In genomic region chr9:121277118-121278060, GRCm38 (mm10) we compare ENCODE assay signal across 7 mouse cellular contexts. TPM values are rescaled to one million over a fixed set of nuclear protein-coding genes. Genes with fewer than 3 reads are reported as not detected.
DNase-seq lines count a peak whose midpoint lies in the region; ATAC-seq and TF ChIP-seq lines count a peak whose summit lies in the region.

Ulk4 (minus strand) TSS chr9:121277197.

- no peaks in the 10 kb centered on the region for H3K27me3 ChIP-seq in embryonic facial prominence, embryonic 12.5 days
- no peaks in the 10 kb centered on the region for H3K27me3 ChIP-seq in kidney, adult 2 months (replicated peaks; ENCODE audit: control insufficient read depth, insufficient read depth, low read length)
- H3K27me3 ChIP-seq in limb, embryonic 12.5 days: no peaks in the 10 kb centered on the region
- no peaks in the 10 kb centered on the region for H3K27me3 ChIP-seq in midbrain, embryonic 15.5 days (replicated peaks)
- no peaks in the 10 kb centered on the region for H3K27me3 ChIP-seq in spleen, adult 2 months (ENCODE audit: control insufficient read depth, insufficient read depth, low read length)

- peak within 1 kb of the TSS; percentile 62 for H3K9ac ChIP-seq in embryonic facial prominence, embryonic 12.5 days
- peak within 1 kb of the TSS; percentile 66 for H3K9ac ChIP-seq in limb, embryonic 12.5 days (replicated peaks)
- peak within 1 kb of the TSS; percentile 64 for H3K9ac ChIP-seq in midbrain, embryonic 15.5 days

- peak within 1 kb of the TSS; percentile 77 for H3K4me2 ChIP-seq in embryonic facial prominence, embryonic 12.5 days (replicated peaks)
- H3K4me2 ChIP-seq in limb, embryonic 12.5 days: peak within 1 kb of the TSS; percentile 79
- peak within 1 kb of the TSS; percentile 70 for H3K4me2 ChIP-seq in midbrain, embryonic 15.5 days

- H3K4me1 ChIP-seq in embryonic facial prominence, embryonic 12.5 days: peaks cover 9% of the 10 kb centered on the region; the same call in 1 of the 2 replicates
- H3K4me1 ChIP-seq in kidney, adult 2 months (ENCODE audit: control insufficient read depth, insufficient read depth, low read length): no peaks in the 10 kb centered on the region
- peaks cover 12% of the 10 kb centered on the region; the same call in 1 of the 2 replicates for H3K4me1 ChIP-seq in limb, embryonic 12.5 days (replicated peaks)
- peaks cover 15% of the 10 kb centered on the region for H3K4me1 ChIP-seq in midbrain, embryonic 15.5 days
- H3K4me1 ChIP-seq in spleen, adult 2 months (ENCODE audit: control insufficient read depth, insufficient read depth, insufficient read length): no peaks in the 10 kb centered on the region

- TF ChIP-seq POLR2A in kidney, adult 2 months (IDR thresholded peaks at IDR 0.05; ENCODE audit: low read depth, low read length): no peak
- TF ChIP-seq POLR2A in spleen, adult 2 months (IDR thresholded peaks at IDR 0.05; ENCODE audit: low read depth, low read length): 0 out of 2 replicates have a peak, but pooled peaks have one; percentile 6

- DNase-seq in adrenal gland, postnatal 25 days: peak; percentile 88
- peak; percentile 95 to 96 for DNase-seq in heart, adult 18-20 months
- peak; percentile 97 for DNase-seq in kidney, adult 2 months
- peak; percentile 83 to 86 for DNase-seq in spleen, adult 2 months (ENCODE audit: low read depth in 1 of 2, low spot score in 2 of 2)

- H3K27ac ChIP-seq in embryonic facial prominence, embryonic 12.5 days: peak within 1 kb of the TSS; percentile 88
- peak within 1 kb of the TSS; percentile 47; the same call in 1 of the 2 replicates for H3K27ac ChIP-seq in kidney, adult 2 months (ENCODE audit: insufficient read depth, low read depth, low read length)
- peak within 1 kb of the TSS; percentile 81 for H3K27ac ChIP-seq in limb, embryonic 12.5 days
- H3K27ac ChIP-seq in midbrain, embryonic 15.5 days: peak within 1 kb of the TSS; percentile 89
- H3K27ac ChIP-seq in spleen, adult 2 months (ENCODE audit: insufficient read depth, low read length): peak within 1 kb of the TSS; percentile 65

- peak within 1 kb of the TSS; percentile 64 for H3K4me3 ChIP-seq in embryonic facial prominence, embryonic 12.5 days
- H3K4me3 ChIP-seq in kidney, adult 2 months (ENCODE audit: insufficient read depth, low read depth, low read length): peak within 1 kb of the TSS; percentile 64
- H3K4me3 ChIP-seq in limb, embryonic 12.5 days (replicated peaks): peak within 1 kb of the TSS; percentile 63
- peak within 1 kb of the TSS; percentile 62 for H3K4me3 ChIP-seq in midbrain, embryonic 15.5 days
- peak within 1 kb of the TSS; percentile 83 for H3K4me3 ChIP-seq in spleen, adult 2 months (ENCODE audit: extremely low read depth, insufficient read depth, insufficient read length)

- ATAC-seq in embryonic facial prominence, embryonic 12.5 days (ENCODE audit: insufficient number of reproducible peaks, insufficient read depth, low FRiP score, low TSS enrichment): peak; percentile 95
- peak; percentile 95 for ATAC-seq in limb, embryonic 12.5 days (ENCODE audit: insufficient number of reproducible peaks, insufficient read depth, low FRiP score, low TSS enrichment, low read depth)
- peak; percentile 97 for ATAC-seq in midbrain, embryonic 15.5 days (replicated peaks)

- peaks cover 3% of the 10 kb centered on the region; the same call in 1 of the 2 replicates for H3K36me3 ChIP-seq in embryonic facial prominence, embryonic 12.5 days
- H3K36me3 ChIP-seq in kidney, adult 2 months (ENCODE audit: control insufficient read depth, insufficient read depth, low read length): no peaks in the 10 kb centered on the region
- peaks cover 5% of the 10 kb centered on the region for H3K36me3 ChIP-seq in limb, embryonic 12.5 days
- no peaks in the 10 kb centered on the region for H3K36me3 ChIP-seq in midbrain, embryonic 15.5 days (replicated peaks)
- no peaks in the 10 kb centered on the region for H3K36me3 ChIP-seq in spleen, adult 2 months (ENCODE audit: control insufficient read depth, insufficient read depth, low read length)

- peaks cover 6% of the 10 kb centered on the region; the same call in 1 of the 2 replicates for H3K9me3 ChIP-seq in embryonic facial prominence, embryonic 12.5 days
- peaks cover 3% of the 10 kb centered on the region; the same call in 1 of the 2 replicates for H3K9me3 ChIP-seq in limb, embryonic 12.5 days
- H3K9me3 ChIP-seq in midbrain, embryonic 15.5 days: no peaks in the 10 kb centered on the region

- no peak for TF ChIP-seq CTCF in kidney, adult 2 months (conservative IDR thresholded peaks at IDR 0.05; ENCODE audit: insufficient read depth, insufficient read length, low read depth, low read length)
- TF ChIP-seq CTCF in spleen, adult 2 months (IDR thresholded peaks at IDR 0.05; ENCODE audit: extremely low read depth, insufficient read depth, insufficient read length, insufficient replicate concordance): no peak

- under 1% methylated on average over 59 of the region's 59 CpGs for WGBS in embryonic facial prominence, embryonic 12.5 days
- WGBS in kidney, adult 2 months: under 1% methylated on average over 59 of the region's 59 CpGs
- under 1% methylated on average over 59 of the region's 59 CpGs for WGBS in limb, embryonic 12.5 days
- under 1% methylated on average over 59 of the region's 59 CpGs for WGBS in midbrain, embryonic 15.5 days
- WGBS in spleen, adult 2 months: under 1% methylated on average over 59 of the region's 59 CpGs

RNA-seq across cellular contexts. Expression of gene Ulk4, which starts in this region (rescaled TPM):
- 1.9 and 3.2 TPM in 2 replicates for total RNA-seq in adrenal gland, postnatal 25 days (2021)
- 191 and 198 TPM in 2 replicates for polyA plus RNA-seq in embryonic facial prominence, embryonic 12.5 days (2016; fragmentation: Nextera tagmentation; extraction: Ambion mirVana)
- under 1 TPM; 0.22 to 0.46 TPM for total RNA-seq in heart, adult 18-20 months (2021)
- 1.9 and 4.8 TPM in 2 replicates for polyA plus RNA-seq in kidney, adult 2 months (2012; rRNA removed)
- polyA plus RNA-seq in limb, embryonic 12.5 days (2016; fragmentation: Nextera tagmentation; extraction: Ambion mirVana): 193 and 212 TPM in 2 replicates
- 84.7 and 92.9 TPM in 2 replicates for polyA plus RNA-seq in midbrain, embryonic 15.5 days (2015; fragmentation: Nextera tagmentation; extraction: Ambion mirVana)
- polyA plus RNA-seq in spleen, adult 2 months (2012; rRNA removed): 0.39 and 0.48 TPM in 2 replicates

Comparison
In these comparisons a context has a peak if more than half of its experiments do, and no peak if none do; other contexts are left out.
1. Peak in every context shown above with its lines: DNase-seq, ATAC-seq, H3K4me3 ChIP-seq and H3K27ac ChIP-seq.
2. RNA of gene Ulk4 (polyA plus RNA-seq): 191 to 198 TPM in embryonic facial prominence, embryonic 12.5 days, 193 to 212 TPM in limb, embryonic 12.5 days and 84.7 to 92.9 TPM in midbrain, embryonic 15.5 days; 1.9 to 4.8 TPM in kidney, adult 2 months and 0.39 to 0.48 TPM in spleen, adult 2 months; every median in the first group is over 10 times any median in the second.
3. Peak in DNase-seq in heart, adult 18-20 months; RNA of the gene not detected or under 1 TPM.
4. Peak in DNase-seq, H3K4me3 ChIP-seq and H3K27ac ChIP-seq in spleen, adult 2 months; RNA of the gene not detected or under 1 TPM.